Mouse (Mus musculus) myocyte (in vitro differentiated cells): ENCODE measurements around the gene Keap1. TPM values are rescaled to one million over a fixed set of nuclear protein-coding genes. Genes with fewer than 3 reads are reported as not detected.
"Not testable (repeated sequence)": the region's sequence is repeated elsewhere in the genome, so short reads cannot be mapped to it uniquely, and the experiment has no call there.

Source experiments
- H3K27me3 ChIP-seq: one replicate; pipeline ENCODE4 v1.6.1; 2011; ENCODE audit not compliant: control insufficient read depth, insufficient read depth, insufficient read length
- H3K36me3 ChIP-seq: one replicate; pipeline ENCODE4 v1.6.1; 2011; ENCODE audit not compliant: control insufficient read depth, insufficient read depth
- H3K4me2 ChIP-seq: one replicate; pipeline ENCODE4 v1.6.1; 2011; ENCODE audit warnings: low read depth, control low read depth
- H3K4me3 ChIP-seq: one replicate; pipeline ENCODE4 v1.5.1; 2011; ENCODE audit warnings: mild to moderate bottlenecking, control low read depth, moderate library complexity
- H3K79me2 ChIP-seq: one replicate; pipeline ENCODE4 v1.6.1; 2011; ENCODE audit not compliant: control insufficient read depth, insufficient read depth
- H3ac ChIP-seq: one replicate; pipeline ENCODE4 v1.6.1; 2011; ENCODE audit not compliant: control insufficient read depth, insufficient read length
- CEBPB ChIP-seq: IDR thresholded peaks from 2 replicates; pipeline ENCODE4 v1.6.1; 2011; ENCODE audit warnings: mild to moderate bottlenecking, moderate library complexity; ENCODE audit not compliant: poor library complexity, insufficient read depth, severe bottlenecking
- E2F4 ChIP-seq: IDR thresholded peaks from one replicate; pipeline ENCODE4 v1.6.1; 2011; ENCODE audit warnings: mild to moderate bottlenecking, control low read depth, moderate library complexity; ENCODE audit not compliant: insufficient read depth
- MAX ChIP-seq: IDR thresholded peaks from one replicate; pipeline ENCODE4 v1.6.1; 2011; ENCODE audit warnings: low read depth, mild to moderate bottlenecking, control low read depth
- MYOD1 ChIP-seq, 3 experiments: IDR thresholded peaks; one replicate each; pipeline ENCODE4 v1.6.1; 2011; ENCODE audit warnings: control low read depth in 2 of 3, low read depth in 2 of 3, mild to moderate bottlenecking in 2 of 3, moderate library complexity in 1 of 3; ENCODE audit not compliant: insufficient read length in 2 of 3, control insufficient read depth in 1 of 3
- MYOG ChIP-seq, 3 experiments: IDR thresholded peaks; one replicate each; pipeline ENCODE4 v1.6.1; 2011; ENCODE audit warnings: control low read depth in 2 of 3, low read depth in 2 of 3, mild to moderate bottlenecking in 2 of 3; ENCODE audit not compliant: insufficient read length in 2 of 3, control insufficient read depth in 1 of 3, insufficient read depth in 1 of 3
- POLR2A ChIP-seq: IDR thresholded peaks from one replicate; pipeline ENCODE4 v1.6.1; 2011; ENCODE audit warnings: low read depth, mild to moderate bottlenecking, control low read depth, moderate library complexity; ENCODE audit not compliant: insufficient read length
- POLR2AphosphoS2 ChIP-seq: IDR thresholded peaks from one replicate; pipeline ENCODE4 v1.6.1; 2011; ENCODE audit warnings: low read depth, control low read depth; ENCODE audit not compliant: insufficient read length
- REST ChIP-seq: IDR thresholded peaks from one replicate; pipeline ENCODE4 v1.6.1; 2011; ENCODE audit warnings: mild to moderate bottlenecking, control low read depth, moderate library complexity; ENCODE audit not compliant: insufficient read depth, insufficient read length
- SRF ChIP-seq: IDR thresholded peaks from one replicate; pipeline ENCODE4 v1.6.1; 2011; ENCODE audit warnings: low read depth; ENCODE audit not compliant: control insufficient read depth, insufficient read length
- TCF12 ChIP-seq: IDR thresholded peaks from one replicate; pipeline ENCODE4 v1.6.1; 2011; ENCODE audit warnings: mild to moderate bottlenecking, control low read depth; ENCODE audit not compliant: poor library complexity, insufficient read depth, severe bottlenecking
- TCF3 ChIP-seq: IDR thresholded peaks from one replicate; pipeline ENCODE4 v1.6.1; 2011; ENCODE audit warnings: low read depth, control low read depth; ENCODE audit not compliant: insufficient read length
- polyA plus RNA-seq: library from polyadenylated mRNA; unstranded; fragments of >200 nt; fragmentation: generic; extraction: Trizol; gene quantifications from one replicate; pipeline ENCODE4 v1.2.1, GENCODE M21; 2012; ENCODE audit warnings: missing spikeins

The Keap1 gene
- polyA plus RNA-seq, 1 experiment, result 34.1 TPM

DNA sequence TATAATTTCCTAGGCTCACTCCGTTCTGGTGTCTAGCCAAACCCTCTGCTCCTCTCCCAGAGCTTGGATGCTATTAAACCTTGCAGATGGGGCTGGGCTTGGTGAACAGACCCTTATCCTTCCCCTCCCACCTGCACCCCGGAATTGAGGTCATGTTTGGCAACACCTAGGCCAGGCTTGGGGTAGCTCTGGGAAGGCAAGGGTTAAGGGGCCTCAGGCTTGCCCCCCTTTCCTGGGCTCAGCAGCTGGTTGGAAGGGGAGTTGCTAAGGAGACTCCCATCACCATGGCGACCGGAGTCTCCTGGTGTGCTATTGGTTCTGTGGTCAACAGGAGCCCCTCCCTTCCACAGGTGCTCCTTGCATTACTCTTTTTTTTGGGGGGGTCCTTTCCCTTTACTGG lies 41.2 kb downstream of the Keap1 start:
- no peaks in the 10 kb centered on the region for H3K36me3 ChIP-seq
- no peak overlapping the region for H3K4me2 ChIP-seq
- H3K4me3 ChIP-seq, result no peak overlapping the region
- H3K27me3 ChIP-seq, result no peaks in the 10 kb centered on the region
- H3K79me2 ChIP-seq, result no peaks in the 10 kb centered on the region
- no peak for TF ChIP-seq POLR2AphosphoS2
- no peak for TF ChIP-seq E2F4
- no peak for TF ChIP-seq TCF3
- no peak for TF ChIP-seq MYOD1 (IDR thresholded peaks at IDR 0.05; ENCODE audit: control insufficient read depth in 1 of 3, insufficient read length in 2 of 3, low read depth in 2 of 3)
- no peak for TF ChIP-seq POLR2A
- no peak for TF ChIP-seq MAX
- no peak for TF ChIP-seq CEBPB
- H3ac ChIP-seq, result no peak overlapping the region

DNA sequence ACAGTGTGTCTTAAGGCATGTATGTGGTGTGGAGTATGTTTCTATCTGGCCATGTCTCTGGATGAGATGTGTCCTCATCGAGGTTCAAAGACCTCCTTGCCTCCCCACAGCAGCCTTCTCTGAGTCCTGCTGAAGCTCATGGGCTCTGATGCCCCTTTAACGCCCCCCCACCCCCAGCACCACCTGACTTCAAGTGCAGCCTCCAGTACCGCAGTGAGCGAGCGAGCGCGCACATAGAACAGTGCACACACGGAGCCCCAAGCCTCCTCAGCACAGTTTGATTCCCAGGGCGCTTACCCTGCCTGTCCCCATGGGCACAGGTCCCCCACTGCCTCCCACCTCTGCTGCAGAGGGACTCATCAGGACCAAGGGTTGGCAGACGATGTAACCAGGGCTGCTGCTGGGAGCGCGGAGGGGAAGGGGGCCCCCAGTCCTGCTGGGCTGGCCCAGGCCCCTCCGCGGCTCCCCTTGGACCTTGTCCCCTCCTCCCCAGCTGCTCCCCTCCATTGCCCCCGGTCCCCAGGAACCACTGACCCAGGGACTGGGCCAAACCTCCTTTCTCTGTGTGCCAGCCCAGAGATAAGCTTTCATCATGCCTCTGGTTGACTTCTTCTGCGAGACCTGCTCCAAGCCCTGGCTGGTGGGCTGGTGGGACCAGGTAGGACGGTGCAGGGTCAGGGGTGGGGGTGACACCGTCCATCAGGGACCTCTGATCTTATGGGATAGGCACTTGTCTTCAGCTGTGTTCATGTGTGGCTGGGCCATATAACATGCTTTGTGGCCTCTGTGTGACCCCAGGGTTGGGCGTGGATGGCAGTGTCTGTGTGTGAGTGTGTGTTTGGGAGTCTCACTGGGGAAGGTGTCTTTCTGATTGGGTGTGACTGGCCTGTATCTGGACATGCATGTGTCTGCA lies 42.4 kb downstream of the Keap1 start:
- H3K79me2 ChIP-seq, result no peaks in the 10 kb centered on the region
- H3K36me3 ChIP-seq, result no peaks in the 10 kb centered on the region
- no peak overlapping the region for H3K4me2 ChIP-seq
- no peaks in the 10 kb centered on the region for H3K27me3 ChIP-seq
- no peak for TF ChIP-seq CEBPB
- no peak for TF ChIP-seq POLR2A
- no peak for TF ChIP-seq TCF3
- no peak for TF ChIP-seq POLR2AphosphoS2
- no peak for TF ChIP-seq REST
- H3K4me3 ChIP-seq, result no peak overlapping the region
- no peak overlapping the region for H3ac ChIP-seq

DNA sequence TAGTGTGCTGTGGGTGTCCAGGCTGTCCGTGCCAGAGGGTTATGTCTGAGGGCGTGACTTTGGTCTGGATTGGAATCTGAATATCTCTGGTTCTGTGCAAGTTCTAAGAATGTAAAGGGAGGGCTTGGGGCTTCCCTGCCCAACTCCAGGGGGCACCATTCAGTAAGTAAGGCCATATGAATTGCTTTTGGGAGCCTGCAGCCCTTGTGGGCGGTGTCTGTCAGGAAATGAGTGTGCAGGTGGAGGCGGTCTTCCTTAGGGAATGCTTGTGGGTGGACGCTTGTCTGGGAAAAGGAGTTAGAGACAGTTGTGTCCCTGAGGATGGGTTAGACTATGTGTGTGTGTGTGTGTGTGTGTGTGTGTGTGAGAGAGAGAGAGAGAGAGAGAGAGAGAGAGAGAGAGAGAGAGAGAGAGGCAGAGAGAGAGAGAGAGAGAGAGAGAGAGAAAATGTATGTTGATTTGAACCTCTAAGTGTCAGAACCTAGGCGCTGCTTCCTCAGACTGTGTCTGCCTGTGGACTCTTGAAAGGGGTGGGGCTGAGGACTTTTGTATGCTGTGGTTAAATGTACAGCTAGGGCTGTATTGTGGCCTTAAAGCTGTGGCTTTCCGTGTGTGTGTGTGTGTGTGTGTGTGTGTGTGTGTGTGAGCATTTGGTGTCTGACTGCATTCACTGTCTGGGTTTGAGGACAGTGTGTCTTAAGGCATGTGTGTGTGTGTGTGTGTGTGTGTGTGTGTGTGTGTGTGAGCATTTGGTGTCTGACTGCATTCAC lies 43.2 kb downstream of the Keap1 start:
- H3K79me2 ChIP-seq, H3K27me3 ChIP-seq, H3K4me3 ChIP-seq, H3ac ChIP-seq, H3K36me3 ChIP-seq, H3K4me2 ChIP-seq: not testable (repeated sequence)

DNA sequence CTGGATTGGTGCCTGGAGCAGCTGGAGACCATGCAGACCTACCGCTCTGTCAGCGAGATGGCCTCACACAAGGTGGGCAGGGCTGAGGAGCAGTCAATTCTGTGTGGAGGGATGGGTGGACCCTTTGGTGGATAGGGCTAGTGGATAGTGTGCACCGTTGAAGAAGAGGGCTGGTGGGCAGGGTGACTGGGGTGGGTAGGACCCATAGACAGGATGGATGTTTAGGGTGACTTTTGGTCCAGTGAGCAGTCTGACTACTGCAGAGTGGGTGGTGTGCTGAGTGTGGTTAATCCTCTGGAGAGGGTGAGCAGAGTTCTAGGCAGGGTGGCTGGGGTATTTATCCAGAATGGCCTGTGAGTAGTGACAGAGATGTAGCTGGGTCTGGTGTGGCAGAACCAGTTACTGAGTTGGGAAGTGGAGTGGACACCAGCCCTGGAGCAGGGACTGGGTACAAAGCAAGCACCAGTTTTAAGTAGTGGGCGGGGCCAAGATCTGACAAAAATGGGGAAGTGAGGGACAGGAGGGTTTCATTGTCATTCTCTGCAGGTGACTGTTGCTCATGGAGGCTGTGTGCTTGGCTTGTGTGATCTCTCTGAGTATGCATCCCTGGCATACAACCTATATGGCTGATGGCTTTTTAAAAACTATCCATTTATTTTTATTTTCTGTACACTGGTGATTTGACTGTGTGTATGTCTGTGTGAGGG lies 44.2 kb downstream of the Keap1 start:
- Histone ChIP-seq H3K27me3 (no peaks in the 10 kb centered on the region), H3K4me2 (no peak overlapping the region), H3K79me2 (no peaks in the 10 kb centered on the region), H3K4me3 (no peak overlapping the region), H3ac (no peak overlapping the region), H3K36me3 (no peaks in the 10 kb centered on the region)
- no peak for TF ChIP-seq CEBPB
- TF ChIP-seq MAX, result no peak
- no peak for TF ChIP-seq REST
- TF ChIP-seq TCF12, result no peak
- TF ChIP-seq E2F4, result no peak
- TF ChIP-seq TCF3, result no peak
- no peak for TF ChIP-seq MYOD1 (IDR thresholded peaks at IDR 0.05; ENCODE audit: control insufficient read depth in 1 of 3, insufficient read length in 2 of 3, low read depth in 2 of 3)

DNA sequence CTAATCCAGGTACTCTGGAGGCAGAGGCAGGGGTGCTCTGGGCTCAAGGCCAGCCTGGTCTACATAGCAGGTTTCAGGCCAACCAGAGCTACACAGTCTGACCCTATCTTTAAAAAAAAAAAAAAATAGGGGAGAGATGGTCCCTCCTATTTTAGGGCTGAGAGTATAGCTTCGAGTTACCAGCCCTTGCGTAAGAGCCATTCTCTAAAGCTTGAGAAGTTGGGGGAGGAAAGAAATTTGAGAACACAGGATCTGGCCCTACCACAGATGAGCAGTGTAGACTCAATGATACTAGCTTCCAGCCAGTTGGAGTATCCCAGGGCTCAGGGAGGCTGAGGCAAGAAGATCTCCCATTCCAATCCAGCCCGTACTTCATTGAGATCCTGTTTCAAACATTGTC lies 45.4 kb downstream of the Keap1 start:
- Histone ChIP-seq H3ac (no peak overlapping the region), H3K79me2 (no peaks in the 10 kb centered on the region), H3K4me2 (no peak overlapping the region), H3K36me3 (no peaks in the 10 kb centered on the region), H3K27me3 (no peaks in the 10 kb centered on the region), H3K4me3 (no peak overlapping the region)
- no peak for TF ChIP-seq POLR2A
- no peak for TF ChIP-seq REST
- 0 out of 2 replicates have a peak, but pooled peaks have one; percentile 16 for TF ChIP-seq CEBPB
- TF ChIP-seq SRF, result no peak
- TF ChIP-seq E2F4, result no peak
- TF ChIP-seq POLR2AphosphoS2, result no peak
- TF ChIP-seq MYOG (IDR thresholded peaks at IDR 0.05; ENCODE audit: control insufficient read depth in 1 of 3, insufficient read depth in 1 of 3, insufficient read length in 2 of 3, low read depth in 2 of 3), result no peak
- no peak for TF ChIP-seq TCF3
